Mouse (Mus musculus): ENCODE measurements around the gene Selplg. TPM values are rescaled to one million over a fixed set of nuclear protein-coding genes. Genes with fewer than 3 reads are reported as not detected.

Gene Selplg
- total RNA-seq (2021): 1 to 10 TPM; 6.6 to 6.9 TPM
- long read RNA-seq, experiment 1, partial matches to known transcripts: 0 of 7 reads
- long read RNA-seq, experiment 1, other reads (novel, unspliced or antisense): 5 of 7 reads
- long read RNA-seq, experiment 2, partial matches to known transcripts: 0 of 2 reads
- long read RNA-seq, experiment 2, other reads (novel, unspliced or antisense): 1 of 2 reads

DNA sequence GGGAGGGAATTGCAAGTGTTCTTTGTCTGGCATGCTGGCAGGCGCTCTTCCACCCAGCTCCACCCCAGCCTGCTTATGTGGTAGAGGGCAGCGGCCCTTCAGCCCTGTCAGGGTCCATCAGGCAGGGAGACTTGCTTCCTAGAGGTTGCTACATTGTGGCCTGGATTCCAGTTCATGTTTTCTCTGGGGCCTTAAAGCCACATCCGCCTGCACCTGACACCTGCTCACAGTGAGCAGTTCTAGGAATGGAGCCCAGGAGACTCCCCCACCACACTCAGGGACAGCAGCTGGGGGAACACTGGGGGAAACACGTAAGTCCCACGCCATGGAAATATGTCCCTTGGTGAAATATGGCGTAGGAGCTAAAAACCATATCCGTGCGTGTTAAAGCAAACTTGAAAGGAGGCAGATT is at the start of gene Selplg:
Selplg (minus strand) TSS at position 155 of the 412 bp plus-strand sequence.
- no peak for DNase-seq

DNA sequence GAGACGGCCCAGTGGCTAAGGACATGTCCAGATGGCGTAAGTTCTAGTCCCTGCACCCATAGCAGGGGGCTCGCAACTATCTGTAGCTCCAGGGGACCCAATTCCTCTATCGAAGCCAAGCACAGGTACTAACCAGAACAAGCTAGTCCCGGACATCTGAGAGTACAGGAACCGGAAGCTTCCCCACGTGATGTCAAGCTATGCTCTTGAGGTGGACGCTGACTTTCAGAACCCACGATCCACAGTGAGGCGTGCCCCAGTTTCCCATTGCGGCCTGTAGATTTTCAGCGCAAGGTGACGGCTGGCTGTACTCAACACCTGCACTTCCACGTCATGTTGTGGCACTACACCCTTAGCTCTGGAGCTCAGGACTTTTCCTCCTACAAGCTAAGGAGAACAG is 48.7 kb upstream of the Selplg start:
- DNase-seq: no peak

DNA sequence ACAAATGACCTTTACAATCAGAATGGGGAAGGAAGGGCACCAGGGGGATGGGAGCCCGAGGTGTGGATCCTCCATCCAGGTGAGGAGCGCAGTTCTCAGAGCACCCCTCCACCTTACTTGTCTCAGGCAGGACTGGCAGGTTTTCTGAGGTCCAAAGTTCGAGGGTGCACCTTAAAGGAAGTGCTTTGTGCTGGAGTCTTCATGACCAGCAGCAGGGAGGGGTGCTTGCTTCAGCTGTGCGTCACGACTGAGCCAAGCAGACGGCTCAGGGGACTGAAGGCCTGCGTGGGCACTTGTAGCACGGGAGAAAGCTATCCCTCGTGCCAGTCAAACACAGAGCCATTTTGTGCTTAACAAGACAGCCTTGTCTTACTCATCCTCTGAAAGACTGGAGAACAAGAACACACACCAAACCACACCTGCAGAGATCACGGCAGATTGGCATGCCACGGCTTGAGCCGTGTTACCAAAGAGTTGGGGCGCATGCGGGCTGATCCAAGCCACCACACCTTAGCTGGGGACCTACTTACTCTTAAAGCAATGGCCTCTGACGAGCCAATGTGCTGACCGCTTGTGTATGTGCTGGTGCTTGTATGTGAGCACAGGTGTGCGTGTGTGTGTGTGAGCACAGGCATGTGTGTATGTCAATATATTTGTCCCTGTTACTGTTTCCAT is 46.6 kb upstream of the Selplg start:
- no peak for DNase-seq

DNA sequence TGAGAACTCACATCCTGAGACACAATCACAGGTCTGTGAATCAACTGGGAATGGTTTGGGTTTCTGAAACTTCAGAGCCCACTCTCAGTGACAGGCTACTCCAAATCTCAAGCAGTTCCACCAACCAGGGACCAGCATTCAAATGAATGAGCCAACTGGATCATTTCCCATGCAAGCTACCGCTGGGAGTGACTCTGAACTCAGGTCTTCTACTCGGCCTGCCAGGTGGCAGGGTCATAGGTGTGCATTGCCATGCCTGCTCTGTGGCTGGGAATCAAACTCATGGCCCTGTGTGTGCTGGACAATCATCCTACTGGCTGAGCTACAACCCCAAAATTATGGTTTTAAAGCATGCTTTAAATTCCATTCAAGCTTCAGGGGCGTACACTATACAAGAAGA is 45.1 kb upstream of the Selplg start:
- DNase-seq: no peak

DNA sequence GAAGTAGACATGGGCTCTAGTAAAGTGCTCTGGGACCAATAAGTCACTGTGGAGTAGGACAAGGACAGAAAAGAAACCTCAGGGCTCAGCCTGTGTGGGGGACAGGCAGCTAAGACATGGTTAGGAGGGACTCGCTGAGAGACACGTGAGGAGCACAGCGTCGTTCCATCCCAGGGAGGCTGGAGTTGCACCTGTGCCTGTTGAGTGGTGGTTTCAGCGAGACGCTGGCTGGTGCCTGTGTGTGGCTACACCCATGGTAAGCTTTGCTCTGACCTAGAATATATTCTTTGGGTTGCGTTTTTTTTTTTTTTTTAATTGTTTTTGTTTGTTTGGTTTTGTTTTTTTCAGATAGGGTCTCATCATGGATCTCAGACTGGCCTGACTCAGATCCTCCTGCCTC is 43.7 kb upstream of the Selplg start:
- no peak for DNase-seq

DNA sequence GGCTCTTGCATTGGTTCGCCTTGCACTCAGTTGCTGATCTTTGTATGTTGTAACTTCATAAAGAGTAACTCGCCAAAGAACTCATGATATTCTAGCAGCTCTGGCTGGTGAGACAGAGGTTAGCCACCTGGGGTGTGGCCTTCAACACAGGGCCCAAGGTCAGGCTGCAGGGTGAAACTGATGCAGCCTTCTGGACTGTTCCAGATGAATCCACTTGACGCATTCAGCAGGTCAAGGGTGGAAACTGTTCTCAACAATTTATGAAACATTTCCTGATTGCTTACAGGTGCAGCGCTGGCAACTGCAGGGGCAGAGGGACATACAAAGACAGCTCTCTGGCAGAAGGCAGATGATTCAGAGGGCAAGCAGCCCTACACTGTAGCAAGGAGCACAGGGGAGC is 43.2 kb upstream of the Selplg start:
- no peak for DNase-seq

DNA sequence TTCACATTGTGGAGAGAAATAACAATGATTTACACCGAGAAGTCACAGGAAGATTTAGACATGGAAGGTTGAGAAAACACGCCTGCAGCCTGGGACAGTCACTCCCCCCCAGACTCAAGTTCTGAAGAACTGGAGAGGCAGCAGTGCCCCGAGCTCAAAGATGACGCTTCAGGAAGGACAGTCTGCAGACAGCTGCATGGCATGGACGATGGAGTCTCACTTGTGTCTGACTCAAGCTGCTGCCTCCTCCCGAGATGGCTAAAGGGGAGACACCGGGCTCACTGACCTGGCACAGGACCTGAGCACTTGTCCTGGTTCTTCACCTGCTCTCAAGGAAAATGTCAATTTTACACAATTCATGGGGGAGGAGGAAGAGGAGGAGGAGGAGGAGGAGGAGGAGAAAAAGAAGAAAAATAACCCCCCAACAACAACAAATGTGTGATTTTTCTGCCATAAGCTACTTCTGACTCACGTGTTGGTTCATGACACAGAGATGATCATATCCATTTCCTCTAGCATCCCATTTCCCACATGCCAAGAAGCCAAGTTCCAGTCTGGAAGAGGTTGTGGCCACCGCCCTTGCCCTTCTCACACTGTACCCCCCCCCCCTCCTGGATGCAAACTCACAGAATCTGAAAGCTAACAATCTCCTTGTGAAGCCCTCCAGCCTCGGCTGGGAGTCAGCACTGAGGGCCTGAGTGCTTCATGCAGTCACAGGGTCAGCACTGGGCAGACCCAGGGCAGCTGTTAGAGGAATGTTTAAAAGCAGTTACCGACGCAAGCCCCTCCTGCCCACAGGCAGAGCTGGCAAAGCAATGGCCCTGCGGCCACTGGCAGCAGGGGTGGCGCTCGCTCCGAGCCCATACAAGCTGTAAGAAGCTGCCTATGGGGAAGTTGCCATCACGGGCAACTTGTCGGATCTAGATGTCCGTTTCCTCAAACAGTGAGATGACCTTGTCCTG is 41.9 kb upstream of the Selplg start:
- no peak for DNase-seq

DNA sequence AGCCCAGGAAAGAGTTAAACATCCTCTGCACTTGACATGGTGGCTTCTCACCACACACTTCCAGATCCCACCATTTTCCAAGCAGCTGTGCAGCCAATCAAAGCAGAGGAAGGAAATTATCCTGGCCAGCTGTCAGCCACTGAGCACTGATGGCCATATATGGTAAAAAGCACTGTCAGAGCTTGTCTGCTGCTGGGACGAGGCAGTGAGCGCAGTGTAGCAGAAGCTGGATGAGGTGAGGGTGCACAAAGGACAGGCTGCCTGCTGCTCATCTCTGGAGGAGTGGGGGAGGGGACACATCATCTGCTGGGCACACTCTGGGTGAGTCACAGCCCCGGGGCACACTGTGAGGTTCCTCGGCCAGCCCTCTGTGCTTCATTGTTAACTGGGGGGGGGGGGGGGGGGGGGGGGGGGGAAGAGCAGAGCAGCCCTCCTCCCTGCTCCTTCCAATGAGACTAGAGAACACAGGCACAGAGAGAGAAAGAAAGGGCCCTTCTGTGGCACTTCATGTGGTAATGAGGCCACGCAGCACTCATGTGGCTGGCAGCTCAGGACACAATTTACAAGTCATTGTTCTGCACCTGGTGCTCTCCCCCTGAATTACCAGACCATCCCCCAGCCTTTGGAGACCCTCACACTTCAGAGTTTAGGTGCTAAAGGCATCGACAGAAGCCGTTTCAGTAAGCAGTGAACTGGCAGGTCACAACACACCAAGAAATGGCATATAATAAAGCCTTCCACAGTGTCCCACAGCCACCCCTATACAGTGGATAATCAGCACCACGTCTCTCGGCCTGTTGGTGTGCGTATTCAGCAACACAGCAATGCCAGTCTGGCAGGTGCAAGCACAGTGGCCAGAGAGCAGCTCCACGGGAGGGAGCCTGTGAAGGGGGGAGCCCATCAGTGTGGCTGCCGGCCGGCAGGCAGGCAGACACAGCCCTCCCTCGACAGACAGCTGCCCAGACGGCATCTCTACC is 40.8 kb upstream of the Selplg start:
- peak; percentile 81 for DNase-seq

DNA sequence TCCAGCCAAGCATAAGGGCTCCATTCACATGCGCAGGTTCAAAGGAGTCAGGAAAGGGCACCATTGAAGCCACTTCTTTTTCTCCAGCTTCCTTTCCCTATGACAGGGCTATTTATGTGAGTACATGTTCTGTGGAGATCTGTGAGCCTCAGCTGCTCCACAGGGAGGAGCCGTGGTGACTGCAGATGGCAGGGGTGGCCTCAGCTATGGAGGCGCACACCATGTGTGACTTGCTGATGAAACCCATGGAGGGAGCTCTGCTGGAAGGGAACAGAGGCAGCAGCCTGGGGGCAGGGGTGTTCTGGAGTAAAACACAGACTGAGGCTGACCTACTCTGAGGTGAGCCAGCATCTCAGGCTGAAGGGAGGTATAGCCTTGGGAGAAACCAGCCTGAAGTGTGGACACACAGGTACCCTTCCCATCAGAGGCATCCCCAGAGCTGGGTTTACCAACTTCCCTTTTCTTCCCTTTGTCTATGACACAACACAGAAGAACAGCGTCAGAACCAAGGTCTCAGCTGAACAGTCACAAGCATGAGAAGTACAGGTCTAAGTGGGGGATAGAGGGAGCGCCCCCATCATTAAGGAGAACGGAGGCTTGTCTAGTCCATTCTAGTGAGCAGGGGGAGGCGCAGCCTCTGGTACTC is 39.6 kb upstream of the Selplg start:
- no peak for DNase-seq

DNA sequence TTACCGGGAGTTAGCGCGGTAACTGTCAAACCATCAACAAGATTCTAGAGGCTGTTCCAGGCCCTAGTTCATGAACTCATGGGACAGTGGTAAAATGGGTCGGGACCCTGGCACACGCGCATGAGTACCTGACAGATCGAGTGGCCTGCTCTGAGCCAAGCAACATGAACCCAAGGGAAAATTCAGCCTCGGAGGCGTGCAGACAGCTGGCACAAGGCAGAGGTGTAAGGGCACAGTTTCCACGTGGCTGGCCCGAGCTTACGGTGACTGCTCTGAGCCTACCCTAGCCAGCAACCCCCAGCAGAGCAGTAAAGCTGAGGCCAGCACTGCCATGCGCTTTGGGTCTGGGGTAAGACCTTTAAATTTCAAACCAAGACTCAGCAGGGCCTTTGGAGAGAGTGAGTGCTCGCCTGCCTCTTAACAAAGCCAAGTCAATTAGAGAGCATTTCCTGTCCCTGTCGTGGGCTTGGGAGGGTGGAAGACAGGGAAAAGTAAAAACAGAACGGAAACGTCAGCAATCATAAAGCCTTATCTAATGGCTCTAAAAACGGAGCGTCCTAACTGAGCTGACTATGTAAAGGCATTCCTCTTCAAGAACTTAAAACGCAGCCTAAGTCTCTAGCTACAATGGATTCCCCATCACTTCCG is 38.1 kb upstream of the Selplg start:
- DNase-seq: peak; percentile 62

DNA sequence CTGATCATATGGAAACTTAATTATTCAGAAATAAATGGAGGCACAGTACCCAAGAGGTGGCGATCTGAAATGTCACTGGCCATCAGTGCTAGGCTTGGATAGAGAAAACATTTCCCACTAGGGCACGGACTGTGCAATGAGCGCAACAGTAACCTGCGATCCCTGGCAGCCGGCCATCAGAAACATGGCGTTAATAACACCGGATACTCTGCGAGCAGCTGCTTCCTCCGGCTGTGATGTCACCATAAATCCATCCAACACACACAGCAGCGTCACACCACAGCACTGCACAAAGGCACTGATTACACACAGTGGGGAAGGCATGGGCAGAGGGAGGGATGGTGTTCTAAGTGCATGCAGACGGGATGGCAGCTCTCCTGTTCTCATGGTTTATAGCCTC is 36.7 kb upstream of the Selplg start:
- DNase-seq: peak; percentile 72

DNA sequence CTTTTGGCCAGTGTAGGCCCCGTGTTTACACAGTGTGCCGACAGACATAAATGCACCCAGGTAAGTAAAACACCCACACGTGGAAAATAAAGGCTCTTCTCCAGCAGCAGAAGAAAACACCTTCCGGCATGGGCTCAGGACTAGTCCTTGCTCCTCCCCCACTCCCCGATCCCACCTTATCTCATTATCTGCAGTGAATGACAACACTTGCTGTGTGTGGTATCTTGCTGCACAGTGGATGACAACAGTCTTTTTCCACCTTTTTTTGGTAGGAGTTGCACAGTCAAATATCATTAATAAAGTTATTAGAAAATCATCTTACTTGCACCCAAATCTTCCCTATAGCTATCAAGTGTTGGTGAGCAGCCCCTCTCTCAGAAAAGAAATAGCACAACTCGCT is 32.5 kb upstream of the Selplg start:
- no peak for DNase-seq

DNA sequence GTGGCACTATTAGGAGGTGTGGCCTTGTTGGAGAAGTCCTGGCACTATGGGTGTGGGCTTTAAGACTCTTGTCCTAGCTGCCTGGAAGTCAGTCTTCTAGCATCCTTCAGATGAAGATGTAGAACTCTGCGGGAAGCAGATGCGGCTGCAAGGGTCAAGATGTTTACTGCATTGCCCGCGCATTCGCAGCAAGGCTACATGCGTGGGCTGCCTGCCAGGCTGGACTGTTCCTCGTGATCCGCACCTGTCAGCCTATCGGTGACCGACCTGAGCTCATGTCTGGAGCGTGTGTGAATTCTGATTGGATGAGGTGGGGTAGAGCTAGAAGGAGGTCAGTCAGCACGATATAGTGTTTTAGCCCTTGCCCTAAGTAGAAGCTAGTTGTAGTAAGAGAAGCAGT is 31.6 kb upstream of the Selplg start:
- DNase-seq: no peak

DNA sequence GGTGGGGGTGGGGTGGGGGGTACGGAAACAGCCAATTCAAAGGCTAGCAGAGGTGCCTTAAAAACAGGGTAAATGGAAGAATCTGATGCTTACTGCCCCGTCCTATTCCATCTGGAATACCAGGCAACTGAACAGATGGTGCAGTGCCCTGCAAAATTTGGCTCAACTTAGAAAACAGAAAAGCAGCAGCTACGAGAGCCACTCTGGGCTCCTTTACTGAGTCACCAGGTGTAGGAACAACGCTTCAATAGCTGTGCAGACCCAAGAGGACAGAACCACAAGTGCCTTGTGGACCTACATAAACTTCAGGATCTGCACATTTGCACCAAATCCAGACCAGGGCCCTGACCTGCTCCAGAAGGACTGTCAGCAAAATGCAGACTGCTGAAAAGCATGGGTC is 30.0 kb upstream of the Selplg start:
- no peak for DNase-seq

DNA sequence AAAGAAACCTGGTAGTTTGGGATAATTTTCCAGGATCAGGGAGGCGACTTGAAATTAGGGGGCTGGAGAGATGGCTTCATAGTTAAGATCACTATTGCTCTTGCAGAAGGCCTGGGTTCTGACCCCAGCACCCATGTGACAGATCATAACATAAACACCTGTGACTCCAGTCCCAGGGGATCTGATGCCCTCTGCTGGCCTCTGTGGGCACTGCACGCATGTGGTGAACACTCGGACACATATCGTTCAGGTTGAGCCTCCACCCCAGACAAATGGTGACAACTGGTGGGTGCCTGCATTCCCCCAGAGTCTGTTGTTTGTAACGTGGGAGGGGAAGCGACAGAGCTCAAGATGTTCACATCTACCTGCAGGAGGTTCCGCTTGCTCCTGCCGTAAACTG is 28.9 kb upstream of the Selplg start:
- DNase-seq: peak; percentile 33

DNA sequence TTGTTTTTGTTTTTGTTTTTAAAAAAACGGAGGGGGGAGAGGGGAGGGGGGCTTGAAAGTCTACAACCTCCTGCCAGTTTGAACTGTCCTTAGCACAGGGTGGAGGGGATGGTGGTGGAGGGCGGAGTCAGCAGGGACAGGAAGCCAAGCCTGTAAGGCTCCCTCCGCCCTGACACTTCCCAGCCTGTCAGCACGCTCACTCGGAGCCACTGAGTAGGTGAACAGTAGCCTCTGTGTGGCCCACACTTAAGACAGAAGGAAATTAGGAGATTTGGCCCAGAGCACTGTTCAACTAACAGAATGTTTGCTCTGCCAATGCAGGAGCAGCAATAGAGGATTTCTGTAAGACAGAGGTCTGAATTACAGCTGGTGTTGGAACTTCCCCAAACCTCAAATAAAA is 26.5 kb upstream of the Selplg start:
- peak; percentile 41 for DNase-seq

DNA sequence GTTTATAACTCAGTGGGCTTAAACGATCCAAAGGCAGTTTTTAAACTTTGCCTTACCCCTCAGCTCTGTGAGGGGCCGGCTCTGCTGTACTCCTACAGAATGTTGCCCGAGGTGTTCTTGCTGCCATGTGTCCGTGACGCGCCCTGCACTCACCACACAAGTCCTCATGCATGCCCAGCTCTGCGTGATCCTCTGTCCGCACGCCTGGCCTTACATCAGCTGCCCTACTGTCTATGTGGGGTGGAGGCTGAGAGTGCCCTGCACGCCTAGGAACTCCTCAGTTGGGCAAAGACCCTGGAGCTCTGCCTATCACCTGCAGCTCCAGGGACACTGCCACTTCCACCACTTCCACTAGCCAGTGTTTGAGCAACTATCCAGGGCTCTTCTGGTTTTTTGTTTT is 26.1 kb upstream of the Selplg start:
- DNase-seq: no peak

DNA sequence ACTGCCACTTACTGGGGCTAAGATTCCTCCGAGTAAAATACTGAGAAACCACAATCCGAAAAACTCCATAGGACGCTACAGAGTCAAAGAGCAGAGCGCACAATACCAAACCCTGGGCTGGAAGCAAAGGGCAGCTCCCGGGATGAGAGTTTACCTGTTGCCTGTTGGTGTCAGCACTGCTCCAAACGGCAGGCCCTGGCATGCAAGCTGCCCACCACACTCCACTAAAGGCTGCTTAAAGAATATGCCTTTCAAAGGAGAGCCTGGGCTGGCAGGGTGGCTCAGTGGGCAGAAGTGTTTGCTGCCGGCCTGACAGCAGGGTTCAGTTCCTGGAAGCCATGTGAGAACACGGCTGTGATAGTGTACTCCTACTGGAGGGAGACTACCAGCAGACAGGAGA is 25.2 kb upstream of the Selplg start:
- no peak for DNase-seq

DNA sequence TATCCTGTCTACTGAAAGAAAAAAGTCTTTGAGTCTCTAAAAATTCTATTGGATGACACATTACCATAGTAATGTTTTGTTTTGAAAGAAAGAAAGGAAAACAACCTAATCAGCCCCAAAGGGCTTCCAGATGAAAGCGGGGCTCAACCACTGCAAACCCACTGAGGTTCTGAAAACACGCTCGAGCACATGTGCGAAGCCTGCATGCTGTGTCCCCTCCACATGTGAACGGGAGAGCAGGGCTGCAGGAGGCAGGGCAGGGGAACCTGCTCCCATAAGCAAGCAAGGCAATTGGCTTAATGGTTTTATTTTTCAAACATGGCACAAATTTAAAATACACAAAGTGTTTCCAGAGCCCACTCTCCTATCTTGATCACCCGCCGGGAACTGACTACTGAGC is 24.2 kb upstream of the Selplg start:
- DNase-seq: no peak

DNA sequence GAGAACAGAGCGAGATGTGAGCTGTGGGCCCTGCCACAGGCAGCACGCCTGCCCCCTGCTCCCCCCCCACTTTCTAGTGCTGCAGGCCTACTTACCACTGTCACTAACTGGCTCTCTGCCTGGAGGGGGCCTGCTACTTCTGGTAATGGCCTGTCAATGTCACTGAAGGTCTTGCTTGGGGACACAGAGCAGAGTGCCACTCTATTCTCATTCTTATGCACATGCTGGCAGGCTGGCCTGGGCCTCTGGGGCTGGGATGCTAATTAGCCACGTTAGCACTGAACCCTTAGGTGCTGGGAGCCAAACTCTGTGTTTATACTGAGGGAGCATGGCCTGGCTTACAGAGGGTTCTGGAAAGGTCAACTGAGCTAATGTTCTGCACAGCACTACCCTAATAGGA is 23.3 kb upstream of the Selplg start:
- DNase-seq: peak; percentile 51

DNA sequence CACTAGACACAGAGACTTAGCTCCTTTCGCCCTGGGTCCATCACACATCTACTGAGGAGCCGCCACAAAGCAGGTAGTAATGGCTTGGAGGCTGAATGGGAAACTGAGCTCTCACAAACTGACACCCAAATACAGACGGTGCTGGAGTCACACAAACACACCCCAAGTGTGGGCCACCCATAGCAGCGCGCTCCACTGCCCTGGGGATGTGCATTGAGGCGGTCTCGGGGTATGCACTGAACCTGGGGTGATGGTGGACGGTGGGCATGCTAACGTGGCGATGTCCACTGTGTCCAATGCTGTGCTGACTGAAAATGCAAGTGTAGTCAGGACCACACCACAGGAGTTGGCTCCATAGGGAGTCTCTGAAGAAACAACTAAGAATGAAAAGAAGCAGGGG is 22.7 kb upstream of the Selplg start:
- no peak for DNase-seq
